Mouse (Mus musculus) G1E (cell line): ENCODE data around the gene Tesmin.

Experiments used
- CTCF ChIP-seq: IDR thresholded peaks from 2 replicates; pipeline ENCODE4 v1.5.1; 2012; ENCODE audit warnings: low read depth, low read length, inconsistent platforms, mixed read lengths
- GATA2 ChIP-seq: IDR thresholded peaks from 2 replicates; pipeline ENCODE4 v1.6.1; 2012; ENCODE audit warnings: low read depth, low read length, inconsistent platforms, borderline replicate concordance

DNA sequence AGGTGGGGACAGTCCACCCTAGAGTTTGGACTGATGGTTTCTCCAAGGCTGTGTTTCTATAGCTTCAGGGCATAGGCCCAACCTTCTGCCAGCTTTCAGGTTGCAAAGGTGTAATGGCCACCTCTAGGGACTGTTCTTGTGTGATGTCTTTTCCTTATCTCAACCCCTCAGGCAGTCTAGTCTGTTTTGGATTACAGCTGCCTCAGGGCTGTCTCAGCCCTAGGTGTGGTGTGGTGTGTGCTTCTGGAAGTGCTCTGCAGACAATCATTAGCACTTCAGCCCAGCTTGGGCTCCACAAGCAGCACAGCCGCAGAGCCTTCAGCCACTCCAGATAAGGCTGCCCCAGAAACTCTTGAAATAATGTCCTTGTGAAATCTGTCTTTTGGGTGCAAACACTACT lies 3.7 kb downstream of the Tesmin start:
- no peak for TF ChIP-seq CTCF
- no peak for TF ChIP-seq GATA2
